ENCODE assay signal across 9 mouse cellular contexts in genomic region chr2:25256443-25257109, GRCm38 (mm10). TPM values are rescaled to one million over a fixed set of nuclear protein-coding genes. Genes with fewer than 3 reads are reported as not detected.
A peak's percentile ranks its signal among the peaks of the same experiment; 100 is the strongest.
DNase-seq lines count a peak whose midpoint lies in the region; ATAC-seq and TF ChIP-seq lines count a peak whose summit lies in the region.
"Not testable (repeated sequence)": the region's sequence is repeated elsewhere in the genome, so short reads cannot be mapped to it uniquely, and the experiment has no call there.
"Had no signal": no experiment of that assay in that cellular context is flagged by ENCODE, and none has a peak within 500 bp of the region (broad histone marks: within the 10 kb centered on the region; RNA-seq: fewer than 3 reads in every experiment).

No protein-coding gene starts in this region.

- peaks cover 18% of the 10 kb centered on the region for H3K36me3 ChIP-seq in heart, postnatal 0 days (replicated peaks; ENCODE audit: control insufficient read depth, insufficient read depth, low read length)
- H3K36me3 ChIP-seq in kidney, embryonic 16.5 days (ENCODE audit: insufficient read depth, low read length); liver, embryonic 16.5 days (ENCODE audit: control insufficient read depth, insufficient read depth); midbrain, embryonic 15.5 days (replicated peaks); stomach, embryonic 16.5 days (ENCODE audit: control insufficient read depth, insufficient read depth, low read length): not testable (repeated sequence)

- not testable (repeated sequence) for TF ChIP-seq CTCF in embryonic fibroblast, embryonic 13.5 days (IDR thresholded peaks at IDR 0.05; ENCODE audit: borderline replicate concordance, insufficient read depth, low read length)
- peak; percentile 17; the same call in 1 of the 2 replicates for TF ChIP-seq CTCF in heart, postnatal 0 days (IDR thresholded peaks at IDR 0.05; ENCODE audit: low read depth)

- WGBS in heart, postnatal 0 days: 54% methylated on average over 10 of the region's 12 CpGs
- WGBS in kidney, embryonic 16.5 days: 53% methylated on average over 10 of the region's 12 CpGs
- WGBS in liver, embryonic 16.5 days (ENCODE audit: insufficient replicate concordance): 40% methylated on average over 11 of the region's 12 CpGs
- 57% methylated on average over 12 of the region's 12 CpGs for WGBS in midbrain, embryonic 15.5 days
- WGBS in stomach, embryonic 16.5 days: 56% methylated on average over 12 of the region's 12 CpGs

- peak; percentile 79 for DNase-seq in CD4-positive helper T cell, adult 2 months (ENCODE audit: low read depth, low spot score)
- DNase-seq in brain, adult 2 months (ENCODE audit: low read depth, low spot score): peak; percentile 48
- not testable (repeated sequence) for DNase-seq in heart, postnatal 0 days (ENCODE audit: low spot score)

- peak overlapping the region; percentile 89; the same call in 1 of the 2 replicates for H3K9ac ChIP-seq in heart, postnatal 0 days (replicated peaks; ENCODE audit: low read depth, low read length)
- peak overlapping the region; percentile 93 for H3K9ac ChIP-seq in kidney, embryonic 16.5 days (replicated peaks; ENCODE audit: low read length)
- H3K9ac ChIP-seq in liver, embryonic 16.5 days (ENCODE audit: low read depth, low read length): peak overlapping the region; percentile 91
- peak overlapping the region; percentile 74; the same call in 1 of the 2 replicates for H3K9ac ChIP-seq in midbrain, embryonic 15.5 days
- H3K9ac ChIP-seq in stomach, embryonic 16.5 days (ENCODE audit: low read length): peak overlapping the region; percentile 84; the same call in 1 of the 2 replicates

- not testable (repeated sequence) for TF ChIP-seq POLR2A in embryonic fibroblast, embryonic 13.5 days (IDR thresholded peaks at IDR 0.05; ENCODE audit: low read depth, low read length)

- H3K27me3 ChIP-seq in heart, postnatal 0 days (ENCODE audit: control insufficient read depth, insufficient read depth, low read length); kidney, embryonic 16.5 days (ENCODE audit: insufficient read depth, low read length); liver, embryonic 16.5 days (ENCODE audit: control insufficient read depth, insufficient read depth, low read depth, low read length); midbrain, embryonic 15.5 days (replicated peaks); stomach, embryonic 16.5 days (ENCODE audit: control insufficient read depth, insufficient read depth, low read length): not testable (repeated sequence)

- ATAC-seq in heart, postnatal 0 days (ENCODE audit: insufficient read depth, low read depth); kidney, embryonic 16.5 days (ENCODE audit: low FRiP score, low TSS enrichment); liver, embryonic 16.5 days (ENCODE audit: low read depth); midbrain, embryonic 15.5 days (replicated peaks); stomach, embryonic 16.5 days (ENCODE audit: insufficient read depth, low FRiP score): not testable (repeated sequence)

- TF ChIP-seq EP300 in heart, postnatal 0 days (IDR thresholded peaks at IDR 0.05; ENCODE audit: low read depth): not testable (repeated sequence)

- not testable (repeated sequence) for H3K9me3 ChIP-seq in heart, postnatal 0 days (replicated peaks; ENCODE audit: control insufficient read depth, low read length); kidney, embryonic 16.5 days (ENCODE audit: low read length); liver, embryonic 16.5 days (replicated peaks; ENCODE audit: control insufficient read depth, low read length); midbrain, embryonic 15.5 days; stomach, embryonic 16.5 days (replicated peaks; ENCODE audit: control insufficient read depth, low read length)

- peak overlapping the region; percentile 92 for H3K4me3 ChIP-seq in embryonic fibroblast, embryonic 13.5 days (ENCODE audit: insufficient read depth, low read length)
- H3K4me3 ChIP-seq in heart, postnatal 0 days (ENCODE audit: low read depth, low read length): peak overlapping the region; percentile 93
- H3K4me3 ChIP-seq in kidney, embryonic 16.5 days (ENCODE audit: low read length): peak overlapping the region; percentile 98
- H3K4me3 ChIP-seq in liver, embryonic 16.5 days (ENCODE audit: low read depth, low read length): peak overlapping the region; percentile 100
- peak overlapping the region; percentile 87 for H3K4me3 ChIP-seq in midbrain, embryonic 15.5 days
- H3K4me3 ChIP-seq in stomach, embryonic 16.5 days (replicated peaks; ENCODE audit: low read length): peak overlapping the region; percentile 85

- not testable (repeated sequence) for H3K27ac ChIP-seq in embryonic fibroblast, embryonic 13.5 days (ENCODE audit: insufficient read depth, low read length); heart, postnatal 0 days (ENCODE audit: low read depth); kidney, embryonic 16.5 days (ENCODE audit: low read length); liver, embryonic 16.5 days (ENCODE audit: low read length); midbrain, embryonic 15.5 days; stomach, embryonic 16.5 days (ENCODE audit: low read length)

- H3K4me1 ChIP-seq in embryonic fibroblast, embryonic 13.5 days (ENCODE audit: control insufficient read depth, insufficient read depth, low read length); heart, postnatal 0 days (ENCODE audit: control insufficient read depth, insufficient read depth): not testable (repeated sequence)
- peaks cover 17% of the 10 kb centered on the region for H3K4me1 ChIP-seq in kidney, embryonic 16.5 days (ENCODE audit: insufficient read depth, low read length)
- peaks cover 14% of the 10 kb centered on the region for H3K4me1 ChIP-seq in liver, embryonic 16.5 days (ENCODE audit: control insufficient read depth, low read depth, low read length)
- H3K4me1 ChIP-seq in midbrain, embryonic 15.5 days: peaks cover 25% of the 10 kb centered on the region
- peaks cover 14% of the 10 kb centered on the region for H3K4me1 ChIP-seq in stomach, embryonic 16.5 days (ENCODE audit: control insufficient read depth, insufficient read depth, low read length)

- H3K4me2 ChIP-seq in heart, postnatal 0 days (ENCODE audit: low read depth, low read length): peak overlapping the region; percentile 93
- H3K4me2 ChIP-seq in kidney, embryonic 16.5 days (replicated peaks; ENCODE audit: low read depth, low read length): peak overlapping the region; percentile 99
- peak overlapping the region; percentile 73 for H3K4me2 ChIP-seq in liver, embryonic 16.5 days (ENCODE audit: low read depth, low read length)
- peak overlapping the region; percentile 99 for H3K4me2 ChIP-seq in midbrain, embryonic 15.5 days
- H3K4me2 ChIP-seq in stomach, embryonic 16.5 days (ENCODE audit: low read depth, low read length): peak overlapping the region; percentile 81

RNA-seq across cellular contexts. Expression of gene Tmem203, which starts 1.3 kb away (rescaled TPM):
- polyA plus RNA-seq in embryonic fibroblast, embryonic 13.5 days (2011; ENCODE audit: insufficient read length, low read depth, missing spikeins): 11.6 and 15.3 TPM in 2 replicates
- total RNA-seq in heart, postnatal 0 days (2014; rRNA removed; ENCODE audit: low replicate concordance): 35.3 and 42.0 TPM in 2 replicates
- 25.6 and 26.5 TPM in 2 replicates for polyA plus RNA-seq in heart, postnatal 0 days (2015; fragmentation: Nextera tagmentation; extraction: Ambion mirVana)
- polyA plus RNA-seq in kidney, embryonic 16.5 days (2015; fragmentation: Nextera tagmentation; extraction: Ambion mirVana): 24.8 and 25.6 TPM in 2 replicates
- polyA plus RNA-seq in liver, embryonic 16.5 days (2015; fragmentation: Nextera tagmentation; extraction: Ambion mirVana): 10.9 and 12.0 TPM in 2 replicates
- polyA plus RNA-seq in midbrain, embryonic 15.5 days (2015; fragmentation: Nextera tagmentation; extraction: Ambion mirVana): 13.8 and 15.4 TPM in 2 replicates
- 19.5 and 20.2 TPM in 2 replicates for polyA plus RNA-seq in stomach, embryonic 16.5 days (2015; fragmentation: Nextera tagmentation; extraction: Ambion mirVana)

RNA-seq across cellular contexts. Expression of gene Tprn, which starts 5.8 kb away (rescaled TPM):
- 7.1 and 9.5 TPM in 2 replicates for polyA plus RNA-seq in embryonic fibroblast, embryonic 13.5 days (2011; ENCODE audit: insufficient read length, low read depth, missing spikeins)
- total RNA-seq in heart, postnatal 0 days (2014; rRNA removed; ENCODE audit: low replicate concordance): 5.2 and 5.4 TPM in 2 replicates
- polyA plus RNA-seq in heart, postnatal 0 days (2015; fragmentation: Nextera tagmentation; extraction: Ambion mirVana): 3.6 and 3.7 TPM in 2 replicates
- polyA plus RNA-seq in kidney, embryonic 16.5 days (2015; fragmentation: Nextera tagmentation; extraction: Ambion mirVana): 12.0 and 12.1 TPM in 2 replicates
- polyA plus RNA-seq in liver, embryonic 16.5 days (2015; fragmentation: Nextera tagmentation; extraction: Ambion mirVana): 3.7 and 4.7 TPM in 2 replicates
- polyA plus RNA-seq in midbrain, embryonic 15.5 days (2015; fragmentation: Nextera tagmentation; extraction: Ambion mirVana): 16.7 and 16.9 TPM in 2 replicates
- polyA plus RNA-seq in stomach, embryonic 16.5 days (2015; fragmentation: Nextera tagmentation; extraction: Ambion mirVana): 17.9 and 19.0 TPM in 2 replicates

RNA-seq across cellular contexts. Expression of gene AL732309.1, which starts 9.9 kb away (rescaled TPM):
- 2.3 TPM in 1 of 2 replicates, not detected in the other for polyA plus RNA-seq in embryonic fibroblast, embryonic 13.5 days (2011; ENCODE audit: insufficient read length, low read depth, missing spikeins)
- total RNA-seq in heart, postnatal 0 days (2014; rRNA removed; ENCODE audit: low replicate concordance): 4.8 and 6.9 TPM in 2 replicates
- 0.97 and 1.6 TPM in 2 replicates for polyA plus RNA-seq in heart, postnatal 0 days (2015; fragmentation: Nextera tagmentation; extraction: Ambion mirVana)
- polyA plus RNA-seq in kidney, embryonic 16.5 days (2015; fragmentation: Nextera tagmentation; extraction: Ambion mirVana): 6.1 and 7.0 TPM in 2 replicates
- 1.4 and 1.8 TPM in 2 replicates for polyA plus RNA-seq in liver, embryonic 16.5 days (2015; fragmentation: Nextera tagmentation; extraction: Ambion mirVana)
- 6.2 and 8.4 TPM in 2 replicates for polyA plus RNA-seq in midbrain, embryonic 15.5 days (2015; fragmentation: Nextera tagmentation; extraction: Ambion mirVana)
- polyA plus RNA-seq in stomach, embryonic 16.5 days (2015; fragmentation: Nextera tagmentation; extraction: Ambion mirVana): 10.1 and 12.8 TPM in 2 replicates

RNA-seq across cellular contexts. Expression of gene Cysrt1, which starts 14.3 kb away (rescaled TPM):
- polyA plus RNA-seq in embryonic fibroblast, embryonic 13.5 days (2011; ENCODE audit: insufficient read length, low read depth, missing spikeins): not detected in 2 replicates
- total RNA-seq in heart, postnatal 0 days (2014; rRNA removed; ENCODE audit: low replicate concordance): not detected in 2 replicates
- not detected in 2 replicates for polyA plus RNA-seq in heart, postnatal 0 days (2015; fragmentation: Nextera tagmentation; extraction: Ambion mirVana)
- polyA plus RNA-seq in kidney, embryonic 16.5 days (2015; fragmentation: Nextera tagmentation; extraction: Ambion mirVana): 0.21 and 0.30 TPM in 2 replicates
- polyA plus RNA-seq in liver, embryonic 16.5 days (2015; fragmentation: Nextera tagmentation; extraction: Ambion mirVana): not detected in 2 replicates
- 0.26 and 0.46 TPM in 2 replicates for polyA plus RNA-seq in midbrain, embryonic 15.5 days (2015; fragmentation: Nextera tagmentation; extraction: Ambion mirVana)
- 66.0 and 120 TPM in 2 replicates for polyA plus RNA-seq in stomach, embryonic 16.5 days (2015; fragmentation: Nextera tagmentation; extraction: Ambion mirVana)
- total RNA-seq: heart, adult 8-10 months had no signal

RNA-seq across cellular contexts. Expression of gene Rnf208, which starts 14.5 kb away (rescaled TPM):
- polyA plus RNA-seq in embryonic fibroblast, embryonic 13.5 days (2011; ENCODE audit: insufficient read length, low read depth, missing spikeins): 0.42 TPM in 1 of 2 replicates, not detected in the other
- 2.4 and 4.1 TPM in 2 replicates for total RNA-seq in heart, postnatal 0 days (2014; rRNA removed; ENCODE audit: low replicate concordance)
- polyA plus RNA-seq in heart, postnatal 0 days (2015; fragmentation: Nextera tagmentation; extraction: Ambion mirVana): 0.92 and 1.1 TPM in 2 replicates
- polyA plus RNA-seq in kidney, embryonic 16.5 days (2015; fragmentation: Nextera tagmentation; extraction: Ambion mirVana): 24.0 and 26.3 TPM in 2 replicates
- 0.77 TPM in 1 of 2 replicates, not detected in the other for polyA plus RNA-seq in liver, embryonic 16.5 days (2015; fragmentation: Nextera tagmentation; extraction: Ambion mirVana)
- 148 and 150 TPM in 2 replicates for polyA plus RNA-seq in midbrain, embryonic 15.5 days (2015; fragmentation: Nextera tagmentation; extraction: Ambion mirVana)
- polyA plus RNA-seq in stomach, embryonic 16.5 days (2015; fragmentation: Nextera tagmentation; extraction: Ambion mirVana): 11.3 and 14.2 TPM in 2 replicates
